Mouse (Mus musculus): ENCODE results near the gene Ccdc92b. TPM values are rescaled to one million over a fixed set of nuclear protein-coding genes. Genes with fewer than 3 reads are reported as not detected.

Gene Ccdc92b
- polyA plus RNA-seq, 1 experiment from 2014 or later = 0.38 TPM

GRCm38 (mm10) chr11:74655941-74656340 lies 36.5 kb downstream of the Ccdc92b start:
- no peaks in the 10 kb centered on the region for H3K9me3 ChIP-seq (ENCODE audit: low read depth, low read length)
- 77% methylated on average over 3 of the region's 3 CpGs for WGBS
- DNase-seq (no peak), ATAC-seq (ENCODE audit: insufficient read depth) (no peak)
- H3K27ac ChIP-seq (ENCODE audit: low read depth) = no peak overlapping the region
- H3K27me3 ChIP-seq (ENCODE audit: insufficient read depth, low read length) = no peaks in the 10 kb centered on the region
- H3K4me3 ChIP-seq (ENCODE audit: low read depth, low read length) = no peak overlapping the region
- H3K4me1 ChIP-seq (ENCODE audit: insufficient read depth) = no peaks in the 10 kb centered on the region
- no peak for TF ChIP-seq CTCF (IDR thresholded peaks at IDR 0.05; ENCODE audit: low read depth)
- H3K36me3 ChIP-seq (ENCODE audit: insufficient read depth) = peaks cover 48% of the 10 kb centered on the region
- no peak overlapping the region for H3K4me2 ChIP-seq
- H3K9ac ChIP-seq = no peak overlapping the region

DNA sequence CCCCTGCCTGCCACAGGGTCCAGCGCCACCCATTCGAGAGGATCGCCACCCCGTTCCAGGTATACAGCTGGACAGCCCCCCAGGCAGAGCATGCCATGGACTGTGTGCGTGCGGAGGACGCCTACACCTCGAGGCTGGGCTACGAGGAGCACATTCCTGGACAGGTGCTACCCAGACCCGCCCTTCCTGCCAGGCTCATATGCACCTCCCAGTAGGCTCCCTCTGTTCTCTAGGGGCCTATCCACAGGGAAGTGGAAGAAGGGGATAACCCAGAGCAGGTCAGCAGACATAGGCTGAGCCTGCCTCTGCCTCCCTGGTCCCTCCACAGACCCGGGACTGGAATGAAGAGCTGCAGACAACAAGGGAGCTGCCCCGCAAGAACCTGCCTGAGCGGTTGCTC lies 40.9 kb downstream of the Ccdc92b start:
- Histone ChIP-seq H3K9me3 (ENCODE audit: low read depth, low read length) (no peaks in the 10 kb centered on the region), H3K4me1 (ENCODE audit: insufficient read depth) (no peaks in the 10 kb centered on the region), H3K36me3 (ENCODE audit: insufficient read depth) (peaks cover 92% of the 10 kb centered on the region), H3K27ac (ENCODE audit: low read depth) (no peak overlapping the region), H3K4me3 (ENCODE audit: low read depth, low read length) (no peak overlapping the region), H3K9ac (no peak overlapping the region), H3K4me2 (no peak overlapping the region), H3K27me3 (ENCODE audit: insufficient read depth, low read length) (no peaks in the 10 kb centered on the region)
- ATAC-seq (ENCODE audit: insufficient read depth) (no peak), DNase-seq (no peak)
- 96% methylated on average over 13 of the region's 13 CpGs for WGBS
- no peak for TF ChIP-seq CTCF (IDR thresholded peaks at IDR 0.05; ENCODE audit: low read depth)

DNA sequence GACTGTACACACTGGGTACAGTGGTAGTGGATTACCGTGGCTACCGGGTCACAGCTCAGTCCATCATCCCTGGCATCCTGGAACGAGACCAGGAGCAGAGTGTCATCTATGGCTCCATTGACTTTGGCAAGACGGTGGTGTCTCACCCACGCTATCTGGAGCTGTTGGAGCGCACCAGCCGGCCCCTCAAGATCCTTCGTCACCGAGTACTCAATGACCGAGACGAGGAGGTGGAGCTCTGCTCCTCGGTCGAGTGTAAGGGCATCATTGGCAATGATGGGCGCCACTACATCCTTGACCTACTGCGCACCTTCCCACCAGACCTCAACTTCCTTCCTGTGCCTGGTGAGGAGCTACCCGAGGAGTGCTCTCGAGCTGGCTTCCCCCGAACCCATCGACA lies 42.2 kb downstream of the Ccdc92b start:
- no peak overlapping the region for H3K9ac ChIP-seq
- no peak overlapping the region for H3K4me3 ChIP-seq (ENCODE audit: low read depth, low read length)
- no peaks in the 10 kb centered on the region for H3K9me3 ChIP-seq (ENCODE audit: low read depth, low read length)
- WGBS = 91% methylated on average over 19 of the region's 19 CpGs
- ATAC-seq (ENCODE audit: insufficient read depth) (no peak), DNase-seq (no peak)
- no peaks in the 10 kb centered on the region for H3K4me1 ChIP-seq (ENCODE audit: insufficient read depth)
- no peaks in the 10 kb centered on the region for H3K27me3 ChIP-seq (ENCODE audit: insufficient read depth, low read length)
- TF ChIP-seq CTCF (IDR thresholded peaks at IDR 0.05; ENCODE audit: low read depth) = no peak
- H3K4me2 ChIP-seq = no peak overlapping the region
- H3K36me3 ChIP-seq (ENCODE audit: insufficient read depth) = peaks cover 100% of the 10 kb centered on the region
- no peak overlapping the region for H3K27ac ChIP-seq (ENCODE audit: low read depth)

DNA sequence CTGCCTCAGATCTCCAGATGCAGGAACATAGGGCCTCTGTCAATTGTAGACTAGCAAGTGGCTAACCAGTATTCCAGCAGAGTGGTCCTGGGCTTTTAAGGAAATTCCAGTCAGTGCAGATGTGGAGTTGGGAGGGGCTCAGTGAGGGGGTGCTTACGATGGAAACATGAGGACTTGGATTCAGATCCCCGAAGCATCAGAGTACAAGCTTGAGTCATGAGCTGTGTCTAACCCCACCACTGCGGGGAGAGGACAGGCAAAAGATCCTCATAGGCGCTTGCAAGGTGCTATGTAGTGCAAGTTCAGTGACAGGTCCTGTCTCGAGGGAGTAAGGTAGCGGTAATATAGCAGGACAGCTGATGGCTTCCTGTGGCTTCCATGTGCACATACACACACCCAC lies 42.8 kb downstream of the Ccdc92b start:
- ATAC-seq (ENCODE audit: insufficient read depth) (no peak), DNase-seq (no peak)
- Histone ChIP-seq H3K27ac (ENCODE audit: low read depth) (no peak overlapping the region), H3K4me1 (ENCODE audit: insufficient read depth) (no peaks in the 10 kb centered on the region), H3K4me2 (no peak overlapping the region), H3K36me3 (ENCODE audit: insufficient read depth) (peaks cover 100% of the 10 kb centered on the region), H3K4me3 (ENCODE audit: low read depth, low read length) (no peak overlapping the region), H3K9me3 (ENCODE audit: low read depth, low read length) (no peaks in the 10 kb centered on the region), H3K27me3 (ENCODE audit: insufficient read depth, low read length) (no peaks in the 10 kb centered on the region), H3K9ac (no peak overlapping the region)
- no peak for TF ChIP-seq CTCF (IDR thresholded peaks at IDR 0.05; ENCODE audit: low read depth)
- WGBS = 90% methylated on average over 6 of the region's 6 CpGs

- no peak for ATAC-seq (ENCODE audit: insufficient read depth)
- no peak overlapping the region for H3K4me3 ChIP-seq (ENCODE audit: low read depth, low read length)
- no peaks in the 10 kb centered on the region for H3K4me1 ChIP-seq (ENCODE audit: insufficient read depth)
- H3K36me3 ChIP-seq (ENCODE audit: insufficient read depth) = peaks cover 97% of the 10 kb centered on the region
- no peak for DNase-seq
- no peak overlapping the region for H3K9ac ChIP-seq
- H3K27me3 ChIP-seq (ENCODE audit: insufficient read depth, low read length) = no peaks in the 10 kb centered on the region
- TF ChIP-seq CTCF (IDR thresholded peaks at IDR 0.05; ENCODE audit: low read depth) = no peak
- 87% methylated on average over 3 of the region's 3 CpGs for WGBS
- no peaks in the 10 kb centered on the region for H3K9me3 ChIP-seq (ENCODE audit: low read depth, low read length)
- H3K27ac ChIP-seq (ENCODE audit: low read depth) = no peak overlapping the region
- H3K4me2 ChIP-seq = no peak overlapping the region
Observed at GRCm38 (mm10) chr11:74664279-74664678, 44.9 kb downstream of the Ccdc92b start.

GRCm38 (mm10) chr11:74664906-74665305 lies 45.5 kb downstream of the Ccdc92b start:
- WGBS = 88% methylated on average over 8 of the region's 8 CpGs

GRCm38 (mm10) chr11:74665631-74666283 lies 46.4 kb downstream of the Ccdc92b start:
- peaks cover 92% of the 10 kb centered on the region for H3K36me3 ChIP-seq (ENCODE audit: insufficient read depth)
- H3K4me3 ChIP-seq (ENCODE audit: low read depth, low read length) = no peak overlapping the region
- H3K4me2 ChIP-seq = no peak overlapping the region
- no peaks in the 10 kb centered on the region for H3K4me1 ChIP-seq (ENCODE audit: insufficient read depth)
- 90% methylated on average over 17 of the region's 17 CpGs for WGBS
- no peak overlapping the region for H3K27ac ChIP-seq (ENCODE audit: low read depth)
- TF ChIP-seq CTCF (IDR thresholded peaks at IDR 0.05; ENCODE audit: low read depth) = no peak
- no peaks in the 10 kb centered on the region for H3K9me3 ChIP-seq (ENCODE audit: low read depth, low read length)
- no peak overlapping the region for H3K9ac ChIP-seq
- no peak for ATAC-seq (ENCODE audit: insufficient read depth)
- no peaks in the 10 kb centered on the region for H3K27me3 ChIP-seq (ENCODE audit: insufficient read depth, low read length)
- no peak for DNase-seq

More at GRCm38 (mm10) chr11:74664906-74665305, 45.5 kb downstream of the Ccdc92b start:
- ATAC-seq (ENCODE audit: insufficient read depth) (no peak), DNase-seq (no peak)
- TF ChIP-seq CTCF (IDR thresholded peaks at IDR 0.05; ENCODE audit: low read depth) = no peak
- no peak overlapping the region for H3K9ac ChIP-seq
- H3K27ac ChIP-seq (ENCODE audit: low read depth) = no peak overlapping the region
- no peak overlapping the region for H3K4me2 ChIP-seq
- no peaks in the 10 kb centered on the region for H3K9me3 ChIP-seq (ENCODE audit: low read depth, low read length)
- peaks cover 97% of the 10 kb centered on the region for H3K36me3 ChIP-seq (ENCODE audit: insufficient read depth)
- H3K4me3 ChIP-seq (ENCODE audit: low read depth, low read length) = no peak overlapping the region
- no peaks in the 10 kb centered on the region for H3K4me1 ChIP-seq (ENCODE audit: insufficient read depth)
- no peaks in the 10 kb centered on the region for H3K27me3 ChIP-seq (ENCODE audit: insufficient read depth, low read length)

Measured in lung, embryonic 14.5 days (tissue).